Mouse (Mus musculus) urinary bladder, postnatal 25 days (tissue): Measurements from ENCODE around the gene Cox8b.

Source experiments
- DNase-seq: peaks from one replicate; pipeline ENCODE4 v3.0.0; 2022; ENCODE audit warnings: low spot score

Cox8b gene

DNA sequence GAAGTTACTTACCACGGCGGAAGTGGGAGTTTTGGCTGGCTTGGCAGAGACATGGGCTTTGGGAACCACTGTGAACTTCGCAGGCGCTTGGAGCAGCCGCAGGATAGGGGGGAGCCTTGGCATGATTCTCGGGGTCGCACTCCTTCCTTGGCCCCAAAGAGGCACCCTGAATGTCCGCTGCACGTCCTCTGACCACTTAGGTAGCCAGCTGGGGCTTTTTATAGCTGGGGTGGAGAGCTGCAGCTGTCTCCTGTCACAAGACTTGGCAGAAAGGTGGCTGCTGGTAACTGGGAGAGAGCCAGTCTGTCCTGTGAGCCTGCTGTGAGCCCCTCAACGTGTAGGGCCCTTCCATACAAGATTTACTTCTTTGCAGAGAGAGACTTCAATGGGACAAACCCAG lies at the start of gene Cox8b:
TSS of gene Cox8b (minus strand) at position 227 of the 400 bp plus-strand sequence.
- no peak for DNase-seq

- no peak for DNase-seq
Measured at GRCm38 (mm10) chr7:140949255-140949654, 49.0 kb upstream of the Cox8b start.

DNA sequence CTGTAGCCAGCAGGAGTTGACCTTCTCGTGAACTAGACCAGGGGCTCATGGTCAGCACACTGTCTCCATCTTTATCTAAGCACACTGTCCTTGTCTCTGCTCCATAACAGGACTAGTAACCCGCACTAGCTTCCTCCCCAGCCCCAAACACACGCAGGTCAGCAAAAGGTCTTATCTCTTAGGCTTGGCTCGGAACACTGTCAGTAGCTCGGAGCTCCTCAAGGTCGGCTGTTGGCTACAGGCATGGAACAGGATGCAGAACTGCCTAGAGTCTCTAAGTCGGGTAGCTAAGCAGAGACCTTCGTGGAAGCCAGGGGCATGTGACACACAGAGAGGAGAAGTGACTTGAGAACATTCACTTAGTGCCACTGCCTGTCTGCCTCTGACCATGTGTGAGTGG lies 47.9 kb upstream of the Cox8b start:
- no peak for DNase-seq

GRCm38 (mm10) chr7:140946980-140947379 lies 46.7 kb upstream of the Cox8b start:
- DNase-seq: no peak

- DNase-seq: no peak
Measured at GRCm38 (mm10) chr7:140946311-140946710, 46.1 kb upstream of the Cox8b start.

- DNase-seq: no peak
Measured at GRCm38 (mm10) chr7:140945247-140945646, 45.0 kb upstream of the Cox8b start.

DNA sequence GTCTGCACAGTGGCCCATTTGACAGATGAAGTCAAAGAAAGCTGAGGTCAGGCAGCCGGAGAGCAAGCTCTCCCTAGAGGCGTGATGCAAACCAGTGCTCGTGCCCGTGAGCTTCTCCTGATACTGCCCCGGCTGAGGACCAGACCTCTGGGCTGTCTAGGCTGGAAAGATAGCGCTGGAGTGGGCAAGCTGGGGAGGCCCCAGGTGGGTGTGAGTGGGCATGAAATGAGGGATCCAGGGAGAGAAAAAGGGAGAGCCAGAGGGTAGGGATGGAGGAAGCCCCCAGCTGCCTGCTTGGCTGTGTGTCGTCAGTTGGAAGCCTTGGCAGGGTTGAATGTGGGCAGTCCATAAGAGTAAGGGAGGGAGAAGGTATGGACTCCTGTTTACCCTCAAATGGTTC lies 44.0 kb upstream of the Cox8b start:
- DNase-seq: no peak

DNA sequence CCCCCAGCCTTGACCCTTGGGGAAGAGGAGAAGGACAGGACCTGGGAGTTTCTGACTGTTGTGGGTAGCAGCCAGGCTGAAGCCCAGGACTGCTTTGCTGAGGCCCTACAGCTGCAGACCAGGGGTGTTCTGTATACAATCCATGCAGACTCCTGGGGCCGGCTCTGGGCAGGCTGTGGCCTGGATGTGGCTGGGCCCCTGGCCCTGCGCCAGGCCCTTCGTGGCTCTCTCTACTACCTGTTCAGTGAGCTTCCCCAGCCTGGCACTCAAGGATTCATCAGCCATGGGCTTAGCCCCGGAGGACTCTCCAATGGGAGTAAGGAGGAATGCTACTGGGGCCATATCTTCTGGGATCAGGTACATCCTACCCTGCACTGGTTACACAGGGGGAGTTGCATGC lies 43.1 kb upstream of the Cox8b start:
- DNase-seq: no peak

GRCm38 (mm10) chr7:140942811-140943210 lies 42.6 kb upstream of the Cox8b start:
- DNase-seq: no peak

GRCm38 (mm10) chr7:140942341-140942740 lies 42.1 kb upstream of the Cox8b start:
- DNase-seq: no peak

- peak; percentile 78 for DNase-seq
Measured at GRCm38 (mm10) chr7:140941222-140942051, 41.2 kb upstream of the Cox8b start, which contains the start of gene Pgghg. Pgghg (plus strand) TSS chr7:140941391.

DNA sequence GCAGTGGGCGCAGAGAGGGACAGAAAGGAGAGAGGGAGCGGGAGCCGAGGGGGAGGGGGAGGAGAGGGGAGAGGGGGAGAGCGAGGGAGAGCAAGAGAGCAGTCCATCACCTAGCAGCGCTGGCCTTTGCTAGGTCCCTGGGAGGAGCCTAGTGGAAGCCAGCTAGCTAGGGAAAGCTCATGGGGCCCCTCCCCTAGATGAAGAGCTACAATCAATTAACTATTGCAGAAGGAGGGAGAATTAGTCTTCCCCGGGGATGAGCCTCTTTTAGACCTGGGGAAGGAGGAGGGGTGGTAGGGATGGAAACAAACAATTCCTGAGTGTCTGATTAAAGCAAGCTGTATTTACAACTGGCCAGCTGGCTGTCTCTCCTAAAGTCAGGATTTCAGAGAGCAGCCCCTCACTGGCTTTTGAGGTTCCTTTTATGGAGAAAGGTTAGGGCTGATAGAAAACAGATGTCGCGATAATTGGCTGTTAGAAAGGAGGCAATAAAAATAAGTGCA lies 39.5 kb upstream of the Cox8b start:
- DNase-seq: no peak

- DNase-seq: no peak
Measured at GRCm38 (mm10) chr7:140938896-140939295, 38.6 kb upstream of the Cox8b start.

GRCm38 (mm10) chr7:140938436-140938835 lies 38.2 kb upstream of the Cox8b start:
- DNase-seq: no peak

DNA sequence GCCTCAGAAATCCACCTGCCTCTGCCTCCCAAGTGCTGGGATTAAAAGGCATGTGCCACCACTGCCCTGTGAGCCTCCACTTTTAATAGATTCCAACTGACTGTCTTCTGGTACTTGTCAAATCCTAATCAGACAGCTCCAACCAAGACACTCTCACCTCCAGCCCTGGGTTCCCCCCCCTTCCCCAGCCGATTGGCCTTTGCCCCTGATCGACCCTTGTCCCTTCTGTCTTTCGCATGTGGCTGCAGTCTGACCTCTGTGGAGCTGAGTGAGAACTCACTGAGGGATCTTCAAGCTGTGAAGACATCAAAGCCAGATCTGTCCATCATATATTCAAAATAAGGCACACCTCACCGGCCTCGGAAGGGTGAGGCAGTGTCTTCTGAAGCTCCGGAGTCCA lies 26.9 kb upstream of the Cox8b start:
- DNase-seq: no peak

DNA sequence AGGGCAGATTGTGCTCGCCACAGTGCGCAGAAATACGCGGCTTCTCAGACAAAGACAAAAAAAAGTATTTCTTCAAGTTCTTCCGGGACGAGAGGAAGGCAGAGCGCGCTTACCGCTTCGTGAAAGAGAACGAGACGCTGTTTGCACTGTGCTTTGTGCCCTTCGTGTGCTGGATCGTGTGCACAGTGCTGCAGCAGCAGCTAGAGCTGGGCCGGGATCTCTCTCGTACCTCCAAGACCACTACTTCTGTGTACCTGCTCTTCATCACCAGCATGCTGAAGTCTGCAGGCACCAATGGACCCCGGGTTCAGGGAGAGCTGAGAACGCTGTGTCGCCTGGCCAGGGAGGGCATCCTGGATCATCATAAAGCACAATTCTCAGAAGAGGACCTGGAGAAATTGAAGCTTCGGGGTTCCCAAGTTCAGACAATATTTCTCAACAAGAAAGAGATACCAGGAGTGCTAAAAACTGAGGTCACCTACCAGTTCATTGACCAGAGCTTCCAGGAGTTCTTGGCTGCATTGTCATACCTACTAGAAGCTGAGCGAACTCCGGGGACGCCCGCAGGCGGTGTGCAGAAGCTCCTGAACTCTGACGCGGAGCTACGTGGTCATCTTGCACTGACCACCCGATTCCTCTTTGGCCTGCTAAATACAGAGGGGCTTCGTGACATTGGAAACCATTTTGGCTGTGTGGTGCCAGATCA lies 23.0 kb upstream of the Cox8b start:
- no peak for DNase-seq

- no peak for DNase-seq
Measured at GRCm38 (mm10) chr7:140922398-140923069, 22.3 kb upstream of the Cox8b start.

DNA sequence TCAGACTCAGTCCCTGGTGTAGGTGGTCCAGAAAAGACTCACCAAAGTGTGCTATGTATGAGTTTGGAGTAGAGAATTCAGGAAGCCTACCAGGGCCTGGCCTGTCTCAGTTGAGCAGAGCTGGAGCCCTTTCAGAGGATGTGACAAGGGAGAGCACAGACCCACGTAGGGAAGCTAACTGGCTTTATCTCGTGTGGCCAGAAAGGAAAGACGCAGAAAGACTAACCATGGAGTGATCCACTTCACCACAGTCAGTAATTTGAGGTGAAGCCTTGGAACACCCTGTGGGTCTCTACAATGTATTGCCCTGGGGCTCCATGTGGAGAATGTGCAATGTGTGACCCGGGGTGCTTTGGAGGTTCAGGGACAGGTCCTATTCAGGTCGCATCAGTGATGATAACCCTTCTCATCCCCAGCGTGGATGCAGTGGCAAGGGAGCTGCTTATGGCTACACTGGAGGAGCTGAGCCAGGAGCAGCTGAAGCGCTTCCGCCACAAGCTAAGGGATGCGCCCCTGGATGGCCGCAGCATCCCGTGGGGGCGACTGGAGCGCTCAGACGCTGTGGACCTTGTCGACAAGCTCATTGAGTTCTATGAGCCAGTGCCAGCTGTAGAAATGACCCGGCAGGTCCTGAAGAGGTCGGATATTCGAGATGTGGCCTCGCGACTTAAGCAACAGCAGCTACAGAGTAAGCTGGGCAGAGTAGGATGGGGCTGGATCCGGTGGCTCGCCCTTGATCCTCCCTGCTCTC lies 21.2 kb upstream of the Cox8b start:
- no peak for DNase-seq

GRCm38 (mm10) chr7:140920418-140921029 lies 20.3 kb upstream of the Cox8b start, which contains the start of gene Nlrp6:
Nlrp6 (plus strand) TSS chr7:140920902.
- DNase-seq: no peak

DNA sequence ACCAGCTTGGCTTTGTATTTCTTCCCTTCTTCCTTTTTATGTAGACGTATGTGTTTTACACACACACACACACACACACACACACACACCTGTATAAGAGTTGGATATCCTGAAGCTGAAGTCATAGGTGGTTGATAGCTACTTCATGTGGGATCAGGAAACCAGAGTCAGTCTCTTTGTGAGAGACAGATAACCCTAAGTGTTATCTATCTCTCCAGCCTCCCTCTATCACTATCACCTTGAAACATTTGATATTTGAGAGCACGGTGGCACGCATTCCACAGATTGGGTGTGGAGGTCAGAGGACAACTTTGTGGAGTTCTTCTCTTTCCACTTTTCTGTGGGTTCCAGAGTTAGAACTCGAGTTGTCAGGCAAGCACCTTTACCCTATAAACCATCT lies 19.7 kb upstream of the Cox8b start:
- DNase-seq: no peak

DNA sequence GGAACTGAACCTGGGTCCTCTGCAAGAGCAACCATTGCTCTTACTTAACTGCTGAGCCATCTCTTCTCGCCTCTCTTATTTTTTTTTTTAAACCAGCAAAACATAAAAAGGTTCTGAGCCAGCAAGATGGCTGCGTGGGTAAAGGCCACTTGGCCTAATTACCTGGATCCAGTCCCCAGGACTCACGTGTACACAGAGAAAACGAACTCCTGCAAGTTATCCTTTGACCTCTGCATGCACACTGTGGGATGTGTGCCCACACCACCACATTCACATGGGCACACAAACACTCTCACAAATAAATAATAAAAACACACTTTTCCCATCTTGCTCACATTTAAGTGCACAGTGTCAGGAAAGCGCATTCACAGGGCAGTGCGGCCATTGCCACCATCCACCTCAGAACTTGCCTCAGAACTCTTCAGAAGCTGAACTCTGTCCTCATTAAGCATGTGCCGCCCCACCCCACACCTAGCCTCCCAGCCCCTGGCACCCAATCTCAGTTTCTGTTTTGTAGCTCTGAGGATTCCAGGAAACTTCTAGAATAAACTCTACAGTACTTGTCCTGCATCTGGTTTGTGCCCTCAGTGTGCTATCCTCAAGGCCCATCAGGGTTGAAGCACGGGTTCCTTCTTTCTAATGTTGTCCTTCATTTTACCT lies 13.9 kb upstream of the Cox8b start:
- no peak for DNase-seq
